Mouse (Mus musculus) kidney, postnatal 0 days (tissue): ENCODE data around the gene Mylk2. TPM values are rescaled to one million over a fixed set of nuclear protein-coding genes. Genes with fewer than 3 reads are reported as not detected.

Experiments used
- ATAC-seq: fragments of 200-750 bp; cut with Nextera tagmentation; replicated peaks from 2 replicates; pipeline ENCODE4 v1.8.0; 2017; ENCODE audit warnings: low read depth, moderate number of reproducible peaks, moderate TSS enrichment, moderate library complexity; ENCODE audit not compliant: low FRiP score
- DNase-seq: peaks from one replicate; pipeline ENCODE4 v3.0.0-alpha.2; 2016; ENCODE audit warnings: low spot score
- H3K27ac ChIP-seq: fragments of 300-500 bp; sonication (generic); 2 replicates; pipeline ENCODE4 v1.5.1; 2014; ENCODE audit warnings: mild to moderate bottlenecking
- H3K27me3 ChIP-seq: fragments of 300-500 bp; sonication (generic); 2 replicates; pipeline ENCODE4 v1.6.1; 2014; ENCODE audit warnings: low read length, mixed read lengths; ENCODE audit not compliant: insufficient read depth
- H3K36me3 ChIP-seq: fragments of 300-500 bp; sonication (generic); 2 replicates; pipeline ENCODE4 v1.6.1; 2014; ENCODE audit warnings: low read length, mixed read lengths; ENCODE audit not compliant: insufficient read depth
- H3K4me1 ChIP-seq: fragments of 300-500 bp; sonication (generic); replicated peaks from 2 replicates; pipeline ENCODE4 v1.6.1; 2014; ENCODE audit warnings: antibody characterized with exemption, low read length, mixed read lengths; ENCODE audit not compliant: insufficient read depth
- H3K4me2 ChIP-seq: fragments of 300-500 bp; sonication (generic); 2 replicates; pipeline ENCODE4 v1.6.1; 2014; ENCODE audit warnings: mild to moderate bottlenecking, low read length, moderate library complexity, mixed read lengths
- H3K4me3 ChIP-seq: fragments of 300-500 bp; sonication (generic); replicated peaks from 2 replicates; pipeline ENCODE4 v1.5.1; 2014; ENCODE audit warnings: low read depth, low read length
- H3K9ac ChIP-seq: fragments of 300-500 bp; sonication (generic); 2 replicates; pipeline ENCODE4 v1.6.1; 2014; ENCODE audit warnings: low read depth, low read length
- H3K9me3 ChIP-seq: fragments of 300-500 bp; sonication (generic); replicated peaks from 2 replicates; pipeline ENCODE4 v1.6.1; 2016; ENCODE audit warnings: low read length, inconsistent platforms, mixed read lengths
- CTCF ChIP-seq: IDR thresholded peaks from 2 replicates; pipeline ENCODE4 v1.5.1; 2016; ENCODE audit warnings: antibody characterized with exemption, low read depth, mild to moderate bottlenecking, moderate library complexity
- WGBS: fragments of 180-500 bp; shearing (Covaris S2); extraction: QIAGEN DNeasy Blood & Tissue Kit; methylation state at CpG from one replicate; pipeline ENCODE4 v1.1.7; 2014; 5-methylcytosine and 5-hydroxymethylcytosine counted together
- polyA plus RNA-seq: library from polyadenylated mRNA; unstranded; fragments of >200 nt; fragmentation: Nextera tagmentation; extraction: Ambion mirVana; gene quantifications from 2 replicates; pipeline ENCODE4 v1.2.1, GENCODE M21; 2015

Mylk2 gene
- polyA plus RNA-seq, 1 experiment from 2014 or later: 0.21 TPM

DNA sequence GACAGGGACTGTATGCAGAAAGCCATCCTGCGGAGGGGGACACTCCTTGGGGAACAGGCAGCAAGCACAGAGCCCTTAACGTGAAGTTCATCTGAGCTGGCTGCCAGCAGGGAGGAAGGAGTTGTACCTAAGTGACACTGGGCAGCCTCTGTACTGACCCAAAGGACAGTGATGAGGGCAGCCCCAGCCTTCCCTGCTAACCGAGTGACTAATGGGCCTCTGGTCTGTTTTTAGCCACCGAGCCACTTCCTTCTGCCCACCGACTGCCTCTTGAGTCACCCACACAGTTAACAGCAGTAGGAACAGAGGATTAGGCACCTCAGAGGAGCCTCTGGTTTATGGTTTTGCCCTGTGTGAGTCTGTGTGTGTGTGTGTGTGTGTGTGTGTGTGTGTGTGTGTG lies 16.2 kb downstream of the Mylk2 start:
- TF ChIP-seq CTCF: no peak
- Histone ChIP-seq H3K4me1 (peaks cover 53% of the 10 kb centered on the region), H3K27ac (peak overlapping the region; percentile 85), H3K9ac (0 out of 2 replicates have a peak overlapping the region, but pooled peaks have one; percentile 8), H3K9me3 (no peaks in the 10 kb centered on the region), H3K27me3 (no peaks in the 10 kb centered on the region), H3K36me3 (no peaks in the 10 kb centered on the region), H3K4me3 (no peak overlapping the region), H3K4me2 (no peak overlapping the region)
- no peak for DNase-seq
- no peak for ATAC-seq
- WGBS: 40% methylated on average over 5 of the region's 5 CpGs

DNA sequence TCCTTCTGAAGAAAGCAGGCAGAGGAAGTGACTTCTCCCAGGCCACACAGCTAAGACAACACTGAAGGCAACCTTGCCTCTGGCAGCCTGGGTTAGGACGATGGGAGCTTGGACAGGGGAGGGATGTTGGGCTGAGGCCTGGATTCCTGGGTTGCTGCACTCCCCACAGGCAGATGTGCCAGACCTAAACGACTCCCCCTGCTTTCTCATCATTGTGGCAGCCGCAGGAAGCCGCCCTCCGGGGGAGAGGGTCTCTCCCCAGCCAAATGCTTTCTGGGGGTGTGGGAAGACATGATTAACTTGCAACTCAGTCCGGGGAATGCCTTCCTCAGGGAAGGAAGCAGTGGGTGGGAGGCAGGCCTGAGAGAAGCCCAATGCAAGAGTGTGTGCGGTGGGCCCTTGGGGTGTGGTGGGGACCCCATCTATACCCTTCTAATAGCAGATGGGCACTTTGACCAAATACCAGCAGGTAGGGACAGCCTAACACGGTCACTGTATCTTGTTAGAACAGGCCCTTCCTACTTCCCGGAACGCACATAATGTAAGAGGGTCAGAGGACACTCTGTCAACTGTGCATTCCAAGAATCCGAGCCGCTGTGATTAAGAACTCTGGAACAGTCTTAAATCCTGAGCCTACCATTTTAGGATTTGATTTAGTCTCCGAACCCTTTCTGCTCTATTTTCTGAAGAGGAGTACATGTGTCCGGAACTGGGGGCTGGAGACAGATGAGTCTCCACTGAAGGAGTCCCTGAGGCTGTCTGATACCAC lies 17.3 kb downstream of the Mylk2 start:
- Histone ChIP-seq H3K9ac (0 out of 2 replicates have a peak overlapping the region, but pooled peaks have one; percentile 31), H3K4me1 (peaks cover 56% of the 10 kb centered on the region), H3K27me3 (no peaks in the 10 kb centered on the region), H3K4me2 (no peak overlapping the region), H3K27ac (peak overlapping the region; percentile 85), H3K36me3 (no peaks in the 10 kb centered on the region), H3K9me3 (no peaks in the 10 kb centered on the region), H3K4me3 (no peak overlapping the region)
- WGBS: 20% methylated on average over 14 of the region's 14 CpGs
- ATAC-seq (0 out of 2 replicates have a peak, but pooled peaks have one; percentile 20), DNase-seq (peak; percentile 86)
- no peak for TF ChIP-seq CTCF

DNA sequence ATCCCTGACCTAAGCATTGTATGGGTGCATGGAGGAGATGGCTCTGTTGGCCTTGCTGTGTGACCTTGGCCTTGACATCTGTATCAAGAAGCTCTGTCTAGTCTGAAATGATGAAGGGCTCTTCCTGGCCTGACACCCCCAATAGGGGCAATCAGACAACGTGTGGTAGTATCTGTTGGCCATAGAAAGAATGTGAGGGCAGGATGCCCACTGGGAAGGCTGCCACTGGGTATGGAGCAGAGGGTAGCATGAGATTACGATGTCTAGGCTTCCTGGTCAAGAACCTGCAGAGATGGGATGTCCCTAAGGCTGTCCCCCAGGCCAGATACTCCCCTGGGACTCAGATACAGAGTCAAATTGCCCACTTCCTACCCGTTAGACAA lies 17.8 kb downstream of the Mylk2 start:
- Histone ChIP-seq H3K4me3 (no peak overlapping the region), H3K4me2 (no peak overlapping the region), H3K9me3 (no peaks in the 10 kb centered on the region), H3K36me3 (no peaks in the 10 kb centered on the region), H3K4me1 (peaks cover 54% of the 10 kb centered on the region), H3K27ac (peak overlapping the region; percentile 85), H3K27me3 (no peaks in the 10 kb centered on the region), H3K9ac (no peak overlapping the region)
- WGBS: 70% methylated on average over 3 of the region's 3 CpGs
- DNase-seq (no peak), ATAC-seq (no peak)
- TF ChIP-seq CTCF: no peak

DNA sequence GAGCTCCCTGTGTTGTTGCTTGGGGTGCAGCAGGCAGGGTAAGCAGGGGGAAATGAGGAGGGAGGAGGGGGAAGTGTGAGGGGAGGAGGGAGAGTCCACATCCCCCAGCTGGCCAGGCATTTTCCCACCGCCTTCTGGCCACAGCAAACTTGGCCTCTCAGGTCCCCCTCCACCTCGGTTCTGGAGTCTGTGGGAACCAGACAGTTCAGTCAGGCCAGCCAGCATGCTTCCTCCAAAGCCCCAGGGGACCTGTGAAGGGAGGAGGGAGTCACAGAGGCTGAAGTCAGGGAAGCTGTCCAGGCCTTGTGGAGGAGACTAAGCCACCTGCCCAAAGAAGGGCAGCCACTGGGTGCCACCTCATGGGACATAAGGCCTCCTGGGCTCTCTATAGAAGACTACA lies 19.1 kb downstream of the Mylk2 start:
- H3K4me3 ChIP-seq: no peak overlapping the region
- H3K27ac ChIP-seq: peak overlapping the region; percentile 81
- peaks cover 45% of the 10 kb centered on the region for H3K4me1 ChIP-seq
- H3K4me2 ChIP-seq: peak overlapping the region; percentile 47; the same call in 1 of the 2 replicates
- no peaks in the 10 kb centered on the region for H3K9me3 ChIP-seq
- WGBS: 9% methylated on average over 2 of the region's 2 CpGs
- no peaks in the 10 kb centered on the region for H3K36me3 ChIP-seq
- ATAC-seq (no peak), DNase-seq (peak; percentile 59)
- TF ChIP-seq CTCF: no peak
- H3K27me3 ChIP-seq: no peaks in the 10 kb centered on the region
- no peak overlapping the region for H3K9ac ChIP-seq

DNA sequence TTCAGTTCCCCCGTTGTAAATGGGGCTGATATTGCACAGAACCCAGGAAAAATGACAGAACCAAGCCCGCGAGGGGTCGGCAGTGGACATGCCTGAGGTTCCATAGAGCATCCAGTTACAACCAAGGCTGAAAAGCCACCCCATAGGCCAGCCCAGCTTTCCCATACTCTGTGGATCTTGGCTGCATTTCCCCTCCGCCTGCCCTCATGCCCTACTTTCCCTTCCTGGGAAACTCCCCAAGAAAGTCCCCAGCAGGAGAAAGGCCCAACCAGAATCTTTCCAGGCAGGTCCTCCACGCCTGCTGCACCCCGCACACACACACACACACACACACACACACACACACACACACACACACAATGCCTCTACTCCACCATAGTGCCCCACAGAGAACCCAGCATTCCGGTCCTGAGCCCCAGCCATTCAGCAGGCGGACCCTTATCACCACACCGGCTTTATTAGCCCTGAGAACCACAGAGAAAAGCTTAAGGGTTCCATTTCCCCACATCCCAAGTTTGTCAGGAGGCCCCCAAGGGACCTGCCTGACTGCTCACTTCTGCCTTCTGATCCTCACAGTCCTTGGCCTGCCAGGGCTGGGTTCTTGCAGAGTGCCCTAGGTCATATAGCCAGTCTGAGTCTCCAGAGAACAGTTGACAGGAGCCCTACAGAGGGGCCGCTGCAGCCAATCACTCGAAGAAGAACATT lies 20.5 kb downstream of the Mylk2 start:
- H3K4me3 ChIP-seq: peak overlapping the region; percentile 20
- DNase-seq (peak; percentile 66), ATAC-seq (no peak)
- peaks cover 33% of the 10 kb centered on the region for H3K4me1 ChIP-seq
- H3K27me3 ChIP-seq: no peaks in the 10 kb centered on the region
- 43% methylated on average over 12 of the region's 12 CpGs for WGBS
- H3K9ac ChIP-seq: peak overlapping the region; percentile 36; the same call in 1 of the 2 replicates
- TF ChIP-seq CTCF: no peak
- no peaks in the 10 kb centered on the region for H3K36me3 ChIP-seq
- no peaks in the 10 kb centered on the region for H3K9me3 ChIP-seq
- peak overlapping the region; percentile 47 for H3K4me2 ChIP-seq
- H3K27ac ChIP-seq: peak overlapping the region; percentile 81

DNA sequence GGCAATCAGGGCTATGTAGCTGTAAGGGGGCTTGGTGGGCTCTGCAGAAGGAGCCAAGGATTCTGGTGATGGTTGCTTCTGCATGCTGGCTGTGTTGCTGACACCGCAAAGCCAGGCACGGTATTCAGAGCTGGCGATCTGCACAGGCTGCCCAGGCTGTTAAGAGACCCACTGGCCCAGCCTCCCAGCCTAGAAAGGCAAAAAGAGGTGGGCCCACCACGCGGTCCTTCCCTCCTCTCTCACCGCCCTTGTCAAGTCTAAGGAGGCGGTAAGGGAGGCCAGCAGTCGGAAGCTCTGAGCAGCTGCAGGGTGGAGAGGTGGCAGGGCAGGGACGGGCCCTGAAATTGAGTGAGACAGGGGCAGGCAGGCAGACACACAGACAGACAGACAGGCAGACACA lies 21.9 kb downstream of the Mylk2 start, which contains the start of gene Foxs1:
Foxs1 (minus strand) TSS at position 161 of the 400 bp plus-strand sequence.
- H3K9ac ChIP-seq: peak within 1 kb of the TSS; percentile 36; the same call in 1 of the 2 replicates
- DNase-seq: peak; percentile 72
- H3K27ac ChIP-seq: peak within 1 kb of the TSS; percentile 81
- H3K36me3 ChIP-seq: no peaks in the 10 kb centered on the region
- WGBS: 24% methylated on average over 9 of the region's 9 CpGs
- TF ChIP-seq CTCF: no peak
- peaks cover 22% of the 10 kb centered on the region for H3K4me1 ChIP-seq
- ATAC-seq: no peak; the same call in 1 of the 2 replicates
- peak within 1 kb of the TSS; percentile 20; the same call in 1 of the 2 replicates for H3K4me3 ChIP-seq
- H3K9me3 ChIP-seq: no peaks in the 10 kb centered on the region
- H3K4me2 ChIP-seq: peak within 1 kb of the TSS; percentile 47
- H3K27me3 ChIP-seq: no peaks in the 10 kb centered on the region
